Mouse (Mus musculus): ENCODE measurements around the gene Sdk2. TPM values are rescaled to one million over a fixed set of nuclear protein-coding genes. Genes with fewer than 3 reads are reported as not detected.

Sdk2 gene
- polyA plus RNA-seq, 1 experiment from 2014 or later, result 1.1 TPM

DNA sequence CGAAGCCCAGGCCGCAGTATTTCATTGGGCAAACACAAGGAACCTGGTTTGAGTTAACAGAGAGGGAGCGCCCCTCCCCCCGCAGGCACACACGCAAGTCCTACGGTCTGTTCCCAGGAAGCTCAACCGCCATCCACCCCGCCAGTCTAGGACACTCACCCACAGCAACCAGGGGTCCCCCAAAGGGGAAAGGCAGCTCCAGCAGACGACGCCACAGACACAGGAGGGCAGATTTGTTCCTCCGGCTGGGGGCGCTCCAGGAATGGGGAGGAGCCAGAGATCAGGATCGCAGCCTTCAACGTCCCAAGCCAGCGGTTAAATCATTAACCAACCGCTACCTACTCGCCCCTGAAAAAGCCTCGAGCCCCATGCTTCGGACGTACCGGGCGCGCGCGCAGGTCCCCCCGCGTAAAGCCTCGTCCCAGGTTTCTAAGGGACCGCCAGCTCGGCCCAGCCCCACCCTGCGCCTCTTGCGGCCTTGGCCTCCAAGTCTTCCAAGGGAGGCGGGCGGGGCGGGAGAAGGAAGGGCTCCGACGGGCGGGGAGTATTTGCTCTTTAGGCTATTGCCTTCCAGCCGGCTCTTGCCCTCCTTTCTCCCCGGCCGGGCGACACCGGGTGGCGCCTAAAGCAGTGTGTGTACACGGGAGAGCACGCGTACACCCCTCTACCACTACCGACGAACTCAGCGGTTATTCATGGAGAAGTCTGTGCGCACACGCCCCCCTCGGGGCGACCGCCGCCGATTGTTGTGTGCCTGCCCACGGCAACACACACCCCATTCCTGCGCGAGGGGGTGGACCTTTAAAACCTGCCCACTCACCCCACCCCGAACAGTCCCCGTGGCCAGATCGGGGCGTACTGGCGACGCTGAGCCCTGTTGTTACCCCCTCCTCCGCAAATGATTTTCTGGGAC lies 316.0 kb downstream of the Sdk2 start:
- no peaks in the 10 kb centered on the region for H3K27me3 ChIP-seq (ENCODE audit: control insufficient read depth, insufficient read depth, low read length)
- H3K9me3 ChIP-seq (replicated peaks; ENCODE audit: control insufficient read depth, low read length), result no peaks in the 10 kb centered on the region
- peak; percentile 30 for ATAC-seq (replicated peaks; ENCODE audit: extremely low read depth, insufficient read depth, low FRiP score)
- peak overlapping the region; percentile 91 for H3K4me2 ChIP-seq (ENCODE audit: low read depth, low read length)
- H3K36me3 ChIP-seq (ENCODE audit: control insufficient read depth, insufficient read depth), result no peaks in the 10 kb centered on the region
- peaks cover 36% of the 10 kb centered on the region for H3K4me1 ChIP-seq (ENCODE audit: control insufficient read depth, insufficient read depth, low read length)
- 1% methylated on average over 67 of the region's 67 CpGs for WGBS
- H3K27ac ChIP-seq (ENCODE audit: low read length), result peak overlapping the region; percentile 59
- peak overlapping the region; percentile 70 for H3K9ac ChIP-seq (ENCODE audit: low read length)
- H3K4me3 ChIP-seq (ENCODE audit: low read length), result peak overlapping the region; percentile 60

DNA sequence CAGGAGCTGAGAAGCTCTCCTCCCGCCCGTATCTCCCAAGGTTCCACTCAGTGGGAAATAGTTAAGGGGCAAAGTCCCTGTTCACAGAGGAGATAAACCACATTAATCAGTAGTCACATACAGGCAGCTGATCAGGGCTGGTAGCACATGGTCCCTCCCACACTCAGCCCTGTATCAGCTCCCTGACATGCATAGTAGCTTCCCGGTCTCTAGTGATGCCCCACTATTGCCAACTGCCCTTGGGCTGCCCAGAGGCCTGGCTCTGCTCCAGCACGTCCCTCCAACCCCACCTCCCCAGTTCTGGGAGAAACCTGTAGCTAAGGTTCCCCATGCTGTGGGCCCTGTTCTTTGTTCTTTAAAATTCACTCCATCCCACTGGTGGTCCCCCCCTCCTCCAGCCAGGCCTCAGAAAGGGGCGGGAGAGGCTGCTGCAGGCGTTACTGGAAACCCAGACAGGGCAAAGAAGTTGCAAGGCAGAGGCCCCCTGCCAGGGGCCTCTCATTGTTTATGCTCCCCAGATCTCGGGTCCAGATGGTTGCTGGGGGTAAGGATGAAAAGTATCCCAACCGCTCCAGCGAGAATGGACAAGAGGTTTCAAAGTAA lies 317.0 kb downstream of the Sdk2 start:
- Histone ChIP-seq H3K4me2 (ENCODE audit: low read depth, low read length) (peak overlapping the region; percentile 91), H3K4me1 (ENCODE audit: control insufficient read depth, insufficient read depth, low read length) (peaks cover 36% of the 10 kb centered on the region), H3K27me3 (ENCODE audit: control insufficient read depth, insufficient read depth, low read length) (no peaks in the 10 kb centered on the region), H3K9ac (ENCODE audit: low read length) (peak overlapping the region; percentile 70), H3K4me3 (ENCODE audit: low read length) (peak overlapping the region; percentile 60), H3K9me3 (replicated peaks; ENCODE audit: control insufficient read depth, low read length) (no peaks in the 10 kb centered on the region), H3K27ac (ENCODE audit: low read length) (peak overlapping the region; percentile 59), H3K36me3 (ENCODE audit: control insufficient read depth, insufficient read depth) (no peaks in the 10 kb centered on the region)
- ATAC-seq (replicated peaks; ENCODE audit: extremely low read depth, insufficient read depth, low FRiP score), result no peak
- WGBS, result 16% methylated on average over 9 of the region's 9 CpGs

DNA sequence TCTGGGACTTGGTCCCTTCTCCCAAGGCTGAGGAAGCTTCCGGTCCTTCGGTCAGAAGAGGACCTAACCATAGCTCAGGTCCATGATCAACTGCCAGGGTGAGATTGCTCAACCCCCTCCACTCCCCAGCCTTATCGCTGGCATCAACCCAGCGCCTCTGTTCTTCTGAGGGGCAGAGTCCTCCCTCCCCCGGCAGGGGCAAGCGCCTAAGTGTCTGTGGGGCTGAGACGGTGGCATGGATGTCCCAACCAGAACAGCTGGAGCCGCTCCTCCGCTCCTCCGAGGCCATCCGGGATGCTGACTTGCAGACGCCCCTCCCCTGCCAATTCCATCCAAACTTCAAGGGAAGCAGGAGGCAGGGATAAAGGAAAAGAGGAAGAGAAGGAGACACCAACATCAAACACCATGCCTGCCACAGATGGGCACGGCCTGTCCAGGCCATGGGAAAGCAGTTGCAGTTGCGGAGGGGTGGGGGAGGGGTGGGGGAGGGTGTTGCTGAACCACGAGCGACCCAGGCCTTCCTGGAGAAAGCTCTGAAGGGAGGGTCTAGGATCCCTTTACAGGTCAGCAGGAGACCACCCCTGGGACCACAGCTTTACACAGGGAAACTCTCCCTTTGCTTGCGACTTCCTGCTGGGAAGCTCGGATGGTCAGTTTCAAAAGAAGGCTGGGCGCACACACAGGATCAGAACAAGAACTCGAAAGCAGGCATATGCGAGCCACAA lies 317.9 kb downstream of the Sdk2 start:
- Histone ChIP-seq H3K27ac (ENCODE audit: low read length) (peak overlapping the region; percentile 59), H3K36me3 (ENCODE audit: control insufficient read depth, insufficient read depth) (no peaks in the 10 kb centered on the region), H3K9ac (ENCODE audit: low read length) (peak overlapping the region; percentile 70), H3K4me3 (ENCODE audit: low read length) (peak overlapping the region; percentile 60), H3K4me1 (ENCODE audit: control insufficient read depth, insufficient read depth, low read length) (peaks cover 36% of the 10 kb centered on the region), H3K27me3 (ENCODE audit: control insufficient read depth, insufficient read depth, low read length) (no peaks in the 10 kb centered on the region), H3K9me3 (replicated peaks; ENCODE audit: control insufficient read depth, low read length) (no peaks in the 10 kb centered on the region), H3K4me2 (ENCODE audit: low read depth, low read length) (peak overlapping the region; percentile 91)
- 19% methylated on average over 21 of the region's 21 CpGs for WGBS
- no peak for ATAC-seq (replicated peaks; ENCODE audit: extremely low read depth, insufficient read depth, low FRiP score)

DNA sequence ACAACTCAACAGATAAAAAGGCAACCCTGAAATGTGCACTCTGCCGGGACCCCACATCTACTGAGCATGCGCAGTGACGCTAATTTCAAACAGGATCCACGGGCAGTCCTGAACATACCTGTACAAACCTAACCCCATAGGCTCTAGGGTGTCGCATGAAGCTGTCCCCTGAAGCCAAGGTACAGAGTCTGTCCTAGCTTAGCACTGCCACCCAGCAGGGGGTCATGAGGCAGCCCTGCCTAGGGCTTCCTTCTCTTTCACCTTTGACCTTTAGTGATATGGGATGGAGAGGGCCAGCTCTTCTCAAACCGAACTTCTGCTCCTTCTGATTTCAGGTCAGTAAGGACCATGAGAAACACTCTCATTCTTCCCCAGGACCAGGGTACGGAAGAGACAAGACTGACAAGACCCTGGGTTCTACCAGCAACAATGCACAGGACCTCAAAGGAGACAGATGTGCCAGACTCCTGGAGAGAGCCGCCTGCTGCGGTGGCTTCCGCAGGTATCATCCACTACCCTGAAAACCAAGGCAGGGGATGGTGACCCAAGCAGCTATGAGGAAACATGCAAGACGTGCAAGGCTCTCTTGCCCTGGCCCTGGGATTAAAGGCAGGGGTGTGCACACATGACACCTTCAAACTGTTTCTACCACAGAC lies 319.0 kb downstream of the Sdk2 start:
- H3K9ac ChIP-seq (ENCODE audit: low read length), result peak overlapping the region; percentile 2
- ATAC-seq (replicated peaks; ENCODE audit: extremely low read depth, insufficient read depth, low FRiP score), result no peak
- H3K9me3 ChIP-seq (replicated peaks; ENCODE audit: control insufficient read depth, low read length), result peaks cover 5% of the 10 kb centered on the region; the same call in 1 of the 2 replicates
- H3K4me3 ChIP-seq (ENCODE audit: low read length), result peak overlapping the region; percentile 15
- H3K36me3 ChIP-seq (ENCODE audit: control insufficient read depth, insufficient read depth), result peaks cover 8% of the 10 kb centered on the region
- peak overlapping the region; percentile 41 for H3K27ac ChIP-seq (ENCODE audit: low read length)
- peak overlapping the region; percentile 91 for H3K4me2 ChIP-seq (ENCODE audit: low read depth, low read length)
- WGBS, result 72% methylated on average over 11 of the region's 11 CpGs
- no peaks in the 10 kb centered on the region for H3K27me3 ChIP-seq (ENCODE audit: control insufficient read depth, insufficient read depth, low read length)
- H3K4me1 ChIP-seq (ENCODE audit: control insufficient read depth, insufficient read depth, low read length), result peaks cover 36% of the 10 kb centered on the region

DNA sequence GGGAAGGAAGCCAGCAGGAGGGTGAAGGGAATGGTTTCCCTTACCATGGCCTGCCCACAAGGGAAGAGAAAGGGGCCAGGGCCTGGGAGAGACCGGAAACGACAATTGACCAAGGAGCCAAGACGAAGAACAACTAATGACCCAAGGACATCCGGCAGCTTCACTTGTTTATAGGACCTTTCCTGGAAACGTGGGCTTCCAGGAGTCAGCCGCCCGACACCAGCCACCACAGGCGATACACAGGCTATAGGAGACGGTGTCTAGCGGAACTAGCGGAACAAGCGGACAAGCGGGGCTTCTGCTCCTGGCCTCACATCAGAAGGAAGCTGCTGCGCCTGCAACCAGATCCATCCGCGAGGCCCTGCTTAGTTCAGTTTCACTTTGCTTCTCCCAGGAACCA lies 319.8 kb downstream of the Sdk2 start:
- peak overlapping the region; percentile 91 for H3K4me2 ChIP-seq (ENCODE audit: low read depth, low read length)
- no peak for ATAC-seq (replicated peaks; ENCODE audit: extremely low read depth, insufficient read depth, low FRiP score)
- no peaks in the 10 kb centered on the region for H3K27me3 ChIP-seq (ENCODE audit: control insufficient read depth, insufficient read depth, low read length)
- peaks cover 35% of the 10 kb centered on the region for H3K4me1 ChIP-seq (ENCODE audit: control insufficient read depth, insufficient read depth, low read length)
- H3K36me3 ChIP-seq (ENCODE audit: control insufficient read depth, insufficient read depth), result peaks cover 8% of the 10 kb centered on the region
- peak overlapping the region; percentile 15 for H3K4me3 ChIP-seq (ENCODE audit: low read length)
- 56% methylated on average over 16 of the region's 16 CpGs for WGBS
- H3K9ac ChIP-seq (ENCODE audit: low read length), result peak overlapping the region; percentile 2
- H3K9me3 ChIP-seq (replicated peaks; ENCODE audit: control insufficient read depth, low read length), result peaks cover 8% of the 10 kb centered on the region; the same call in 1 of the 2 replicates
- peak overlapping the region; percentile 41 for H3K27ac ChIP-seq (ENCODE audit: low read length)

DNA sequence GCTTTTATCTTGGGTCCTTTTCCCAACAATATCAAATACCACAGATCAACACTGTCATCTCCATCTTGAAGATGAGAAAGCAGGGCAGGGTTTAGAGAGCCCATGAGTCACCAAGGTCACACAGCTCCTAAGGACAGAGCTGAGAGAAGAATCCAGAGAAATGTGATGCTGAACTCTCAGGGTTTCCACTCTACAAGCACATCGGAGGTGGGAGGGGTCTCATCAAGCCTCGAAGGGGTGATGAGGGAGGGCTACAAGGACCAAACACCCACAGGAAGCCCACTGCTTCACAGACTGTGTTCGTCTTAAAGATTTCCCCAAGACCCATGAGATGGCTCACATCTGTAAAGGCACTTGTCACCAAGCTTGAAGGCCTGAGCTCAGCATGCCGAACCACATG lies 320.9 kb downstream of the Sdk2 start:
- peaks cover 8% of the 10 kb centered on the region; the same call in 1 of the 2 replicates for H3K9me3 ChIP-seq (replicated peaks; ENCODE audit: control insufficient read depth, low read length)
- no peaks in the 10 kb centered on the region for H3K27me3 ChIP-seq (ENCODE audit: control insufficient read depth, insufficient read depth, low read length)
- ATAC-seq (replicated peaks; ENCODE audit: extremely low read depth, insufficient read depth, low FRiP score), result no peak
- H3K4me1 ChIP-seq (ENCODE audit: control insufficient read depth, insufficient read depth, low read length), result peaks cover 34% of the 10 kb centered on the region
- no peak overlapping the region for H3K9ac ChIP-seq (ENCODE audit: low read length)
- H3K4me3 ChIP-seq (ENCODE audit: low read length), result no peak overlapping the region
- H3K4me2 ChIP-seq (ENCODE audit: low read depth, low read length), result no peak overlapping the region
- H3K27ac ChIP-seq (ENCODE audit: low read length), result no peak overlapping the region
- WGBS, result 54% methylated on average over 4 of the region's 4 CpGs
- H3K36me3 ChIP-seq (ENCODE audit: control insufficient read depth, insufficient read depth), result peaks cover 8% of the 10 kb centered on the region

DNA sequence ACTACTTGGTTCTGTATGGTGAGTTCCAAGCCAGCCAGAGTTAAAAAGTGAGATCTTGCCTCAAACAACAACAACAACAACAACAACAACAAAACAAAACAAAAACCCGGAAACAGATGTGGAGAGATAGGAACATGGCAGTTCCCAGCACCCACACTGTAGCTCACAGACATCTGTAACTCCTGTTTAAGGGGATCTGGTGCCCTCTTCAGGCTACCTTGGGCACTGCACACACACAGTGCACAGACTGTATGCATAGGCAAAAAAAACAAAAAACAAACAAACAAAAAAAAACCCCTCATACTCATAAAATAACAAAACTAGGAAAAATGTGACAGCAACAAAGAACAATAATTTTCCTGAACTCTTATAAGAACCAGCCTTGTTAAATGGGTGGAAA lies 323.8 kb downstream of the Sdk2 start:
- no peak for ATAC-seq (replicated peaks; ENCODE audit: extremely low read depth, insufficient read depth, low FRiP score)
- H3K36me3 ChIP-seq (ENCODE audit: control insufficient read depth, insufficient read depth), result peaks cover 8% of the 10 kb centered on the region
- no peak overlapping the region for H3K4me2 ChIP-seq (ENCODE audit: low read depth, low read length)
- H3K27me3 ChIP-seq (ENCODE audit: control insufficient read depth, insufficient read depth, low read length), result no peaks in the 10 kb centered on the region
- peaks cover 25% of the 10 kb centered on the region for H3K4me1 ChIP-seq (ENCODE audit: control insufficient read depth, insufficient read depth, low read length)
- H3K27ac ChIP-seq (ENCODE audit: low read length), result no peak overlapping the region
- H3K9ac ChIP-seq (ENCODE audit: low read length), result no peak overlapping the region
- no peak overlapping the region for H3K4me3 ChIP-seq (ENCODE audit: low read length)
- H3K9me3 ChIP-seq (replicated peaks; ENCODE audit: control insufficient read depth, low read length), result peaks cover 8% of the 10 kb centered on the region; the same call in 1 of the 2 replicates
- 90% methylated on average over 1 of the region's 1 CpGs for WGBS

DNA sequence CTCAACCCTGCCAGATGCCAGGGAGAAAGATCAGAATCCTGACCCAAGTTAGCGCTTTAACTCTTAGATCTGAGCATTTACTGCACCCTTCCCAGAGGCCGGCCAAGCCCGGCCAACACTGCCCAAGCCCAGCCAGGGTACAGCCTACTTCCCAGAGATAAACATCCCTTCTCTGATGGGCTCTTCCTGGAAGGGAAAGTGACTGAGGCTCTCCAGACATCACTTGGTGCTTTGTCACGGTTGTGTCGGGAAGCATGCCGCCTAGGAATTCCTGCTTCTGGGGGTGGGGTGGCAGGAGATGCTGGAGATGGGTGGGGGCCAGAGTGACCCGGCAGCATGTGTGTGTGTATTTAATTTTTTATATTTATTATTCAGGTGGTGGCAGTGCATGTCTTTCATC lies 326.7 kb downstream of the Sdk2 start:
- Histone ChIP-seq H3K27ac (ENCODE audit: low read length) (no peak overlapping the region), H3K4me2 (ENCODE audit: low read depth, low read length) (no peak overlapping the region), H3K36me3 (ENCODE audit: control insufficient read depth, insufficient read depth) (peaks cover 8% of the 10 kb centered on the region), H3K4me3 (ENCODE audit: low read length) (no peak overlapping the region), H3K9me3 (replicated peaks; ENCODE audit: control insufficient read depth, low read length) (peaks cover 8% of the 10 kb centered on the region; the same call in 1 of the 2 replicates), H3K4me1 (ENCODE audit: control insufficient read depth, insufficient read depth, low read length) (peaks cover 24% of the 10 kb centered on the region), H3K9ac (ENCODE audit: low read length) (no peak overlapping the region), H3K27me3 (ENCODE audit: control insufficient read depth, insufficient read depth, low read length) (no peaks in the 10 kb centered on the region)
- no peak for ATAC-seq (replicated peaks; ENCODE audit: extremely low read depth, insufficient read depth, low FRiP score)
- WGBS, result 43% methylated on average over 7 of the region's 7 CpGs

All from heart, embryonic 16.5 days (tissue).